Mouse (Mus musculus) liver, postnatal 0 days (tissue): Measurements from ENCODE around the gene Ccno. TPM values are rescaled to one million over a fixed set of nuclear protein-coding genes. Genes with fewer than 3 reads are reported as not detected.
A peak's percentile ranks its signal among the peaks of the same experiment; 100 is the strongest.

Source experiments
- ATAC-seq: fragments of 200-750 bp; cut with Nextera tagmentation; 2 replicates; pipeline ENCODE4 v1.8.0; 2017; ENCODE audit warnings: mild to moderate bottlenecking, moderate library complexity
- DNase-seq: peaks from one replicate; pipeline ENCODE4 v3.0.0-alpha.2; 2016
- H3K27ac ChIP-seq: fragments of 300-500 bp; sonication (generic); 2 replicates; pipeline ENCODE4 v1.5.1; 2014; ENCODE audit warnings: antibody characterized with exemption, moderate library complexity, mild to moderate bottlenecking, low read depth
- H3K27me3 ChIP-seq: fragments of 300-500 bp; sonication (generic); 2 replicates; pipeline ENCODE4 v1.6.1; 2014; ENCODE audit warnings: low read length, control low read depth, mixed read lengths; ENCODE audit not compliant: insufficient read depth
- H3K36me3 ChIP-seq: fragments of 300-500 bp; sonication (generic); replicated peaks from 2 replicates; pipeline ENCODE4 v1.6.1; 2014; ENCODE audit warnings: mild to moderate bottlenecking, control low read depth, low read length, moderate library complexity, mixed read lengths; ENCODE audit not compliant: insufficient read depth
- H3K4me1 ChIP-seq: fragments of 300-500 bp; sonication (generic); 2 replicates; pipeline ENCODE4 v1.6.1; 2014; ENCODE audit warnings: antibody characterized with exemption, mild to moderate bottlenecking, control low read depth; ENCODE audit not compliant: insufficient read depth
- H3K4me2 ChIP-seq: fragments of 300-500 bp; sonication (generic); 2 replicates; pipeline ENCODE4 v1.6.1; 2014; ENCODE audit warnings: low read depth, mild to moderate bottlenecking, low read length, moderate library complexity, mixed read lengths
- H3K4me3 ChIP-seq: fragments of 300-500 bp; sonication (generic); 2 replicates; pipeline ENCODE4 v1.5.1; 2014; ENCODE audit warnings: low read depth, low read length
- H3K9ac ChIP-seq: fragments of 300-500 bp; sonication (generic); replicated peaks from 2 replicates; pipeline ENCODE4 v1.6.1; 2014; ENCODE audit warnings: mild to moderate bottlenecking, moderate library complexity
- H3K9me3 ChIP-seq: fragments of 300-500 bp; sonication (generic); 2 replicates; pipeline ENCODE4 v1.6.1; 2016; ENCODE audit warnings: mild to moderate bottlenecking, control low read depth, low read length, mixed read lengths
- CTCF ChIP-seq: sonication (generic); IDR thresholded peaks from 2 replicates; pipeline ENCODE4 v1.5.1; 2016; ENCODE audit warnings: antibody characterized with exemption, low read depth
- EP300 ChIP-seq: IDR thresholded peaks from 2 replicates; pipeline ENCODE4 v1.6.1; 2016; ENCODE audit warnings: antibody characterized with exemption, low read depth, mild to moderate bottlenecking
- WGBS: fragments of 180-500 bp; shearing (Covaris S2); extraction: QIAGEN DNeasy Blood & Tissue Kit; methylation state at CpG from one replicate; pipeline ENCODE4 v1.1.7; 2014; ENCODE audit not compliant: insufficient replicate concordance; 5-methylcytosine and 5-hydroxymethylcytosine counted together
- polyA plus RNA-seq: library from polyadenylated mRNA; unstranded; fragments of >200 nt; fragmentation: Nextera tagmentation; extraction: Ambion mirVana; gene quantifications from 2 replicates; pipeline ENCODE4 v1.2.1, GENCODE M21; 2015

Gene Ccno
- polyA plus RNA-seq, 1 experiment from 2014 or later: 0.58 TPM

- no peak for DNase-seq
- TF ChIP-seq CTCF (no peak), EP300 (no peak)
- Histone ChIP-seq H3K4me2 (no peak overlapping the region), H3K36me3 (peaks cover 17% of the 10 kb centered on the region), H3K9ac (no peak overlapping the region), H3K4me1 (no peaks in the 10 kb centered on the region), H3K9me3 (no peaks in the 10 kb centered on the region), H3K27ac (no peak overlapping the region), H3K4me3 (no peak overlapping the region), H3K27me3 (no peaks in the 10 kb centered on the region)
- WGBS: 88% methylated on average over 12 of the region's 12 CpGs
- no peak for ATAC-seq
Measured at GRCm38 (mm10) chr13:112964421-112964820, 23.2 kb upstream of the Ccno start.

GRCm38 (mm10) chr13:112967267-112967666 is 20.3 kb upstream of the Ccno start:
- Histone ChIP-seq H3K9ac (no peak overlapping the region), H3K9me3 (no peaks in the 10 kb centered on the region), H3K36me3 (peaks cover 15% of the 10 kb centered on the region), H3K27ac (no peak overlapping the region), H3K4me1 (no peaks in the 10 kb centered on the region), H3K4me3 (no peak overlapping the region), H3K4me2 (no peak overlapping the region), H3K27me3 (no peaks in the 10 kb centered on the region)
- TF ChIP-seq EP300 (no peak), CTCF (no peak)
- no peak for ATAC-seq
- WGBS: 79% methylated on average over 5 of the region's 5 CpGs
- DNase-seq: no peak

- ATAC-seq (no peak), DNase-seq (no peak)
- Histone ChIP-seq H3K36me3 (no peaks in the 10 kb centered on the region), H3K4me1 (no peaks in the 10 kb centered on the region), H3K27ac (no peak overlapping the region), H3K9me3 (no peaks in the 10 kb centered on the region), H3K27me3 (peaks cover 22% of the 10 kb centered on the region), H3K9ac (no peak overlapping the region), H3K4me3 (no peak overlapping the region), H3K4me2 (no peak overlapping the region)
- TF ChIP-seq EP300 (no peak), CTCF (no peak)
- WGBS: 32% methylated on average over 10 of the region's 10 CpGs
Measured at GRCm38 (mm10) chr13:112976720-112977119, 10.9 kb upstream of the Ccno start.

- no peak overlapping the region for H3K9ac ChIP-seq
- H3K27ac ChIP-seq: no peak overlapping the region
- H3K4me3 ChIP-seq: no peak overlapping the region
- peaks cover 76% of the 10 kb centered on the region for H3K27me3 ChIP-seq
- H3K9me3 ChIP-seq: no peaks in the 10 kb centered on the region
- WGBS: 12% methylated on average over 18 of the region's 18 CpGs
- H3K36me3 ChIP-seq: no peaks in the 10 kb centered on the region
- no peak for TF ChIP-seq CTCF
- H3K4me1 ChIP-seq: peaks cover 10% of the 10 kb centered on the region
- H3K4me2 ChIP-seq: no peak overlapping the region
- DNase-seq (no peak), ATAC-seq (no peak)
Measured at GRCm38 (mm10) chr13:112985605-112986450, 1.8 kb upstream of the Ccno start.

GRCm38 (mm10) chr13:112986451-112986950 is 1.1 kb upstream of the Ccno start:
- no peaks in the 10 kb centered on the region for H3K9me3 ChIP-seq
- peak overlapping the region; percentile 86 for H3K4me2 ChIP-seq
- TF ChIP-seq EP300 (no peak), CTCF (no peak)
- H3K27me3 ChIP-seq: peaks cover 79% of the 10 kb centered on the region
- no peak for DNase-seq
- H3K9ac ChIP-seq: no peak overlapping the region
- 3% methylated on average over 17 of the region's 17 CpGs for WGBS
- no peak for ATAC-seq
- no peak overlapping the region for H3K27ac ChIP-seq
- peaks cover 10% of the 10 kb centered on the region for H3K4me1 ChIP-seq
- H3K36me3 ChIP-seq: no peaks in the 10 kb centered on the region
- 0 out of 2 replicates have a peak overlapping the region, but pooled peaks have one; percentile 58 for H3K4me3 ChIP-seq

- 1% methylated on average over 39 of the region's 39 CpGs for WGBS
- peak overlapping the region; percentile 13; the same call in 1 of the 2 replicates for H3K27ac ChIP-seq
- peak; percentile 40 for ATAC-seq
Measured at GRCm38 (mm10) chr13:112987991-112988390, 389 bp downstream of the Ccno start.

More at GRCm38 (mm10) chr13:112987991-112988390, 389 bp downstream of the Ccno start:
- Histone ChIP-seq H3K36me3 (no peaks in the 10 kb centered on the region), H3K4me1 (peaks cover 10% of the 10 kb centered on the region), H3K4me3 (peak overlapping the region; percentile 58), H3K27me3 (peaks cover 80% of the 10 kb centered on the region), H3K9ac (peak overlapping the region; percentile 62), H3K4me2 (peak overlapping the region; percentile 86), H3K9me3 (no peaks in the 10 kb centered on the region)
- TF ChIP-seq CTCF (no peak), EP300 (no peak)
- DNase-seq: no peak
